Mouse (Mus musculus) ES-E14 (cell line): ENCODE data around the gene Fer1l4.

Experiments used
- CHD2 ChIP-seq: IDR thresholded peaks from 2 replicates; pipeline ENCODE4 v1.6.1; 2014; ENCODE audit warnings: mild to moderate bottlenecking, low read depth, low read length, inconsistent platforms
- HCFC1 ChIP-seq: IDR thresholded peaks from 2 replicates; pipeline ENCODE4 v1.6.1; 2012; ENCODE audit warnings: low read length, inconsistent platforms, borderline replicate concordance; ENCODE audit not compliant: insufficient read depth
- MAFK ChIP-seq: IDR thresholded peaks from 2 replicates; pipeline ENCODE4 v1.6.1; 2014; ENCODE audit warnings: mild to moderate bottlenecking, low read depth, low read length, inconsistent platforms; ENCODE audit not compliant: insufficient read depth
- ZC3H11A ChIP-seq: IDR thresholded peaks from 2 replicates; pipeline ENCODE4 v1.6.1; 2012; ENCODE audit warnings: low read depth, mild to moderate bottlenecking, inconsistent platforms, low read length, borderline replicate concordance
- ZNF384 ChIP-seq: IDR thresholded peaks from 2 replicates; pipeline ENCODE4 v1.6.1; 2012; ENCODE audit warnings: low read depth, low read length, inconsistent platforms

GRCm38 (mm10) chr2:156065099-156066041 is 12.6 kb upstream of the Fer1l4 start, which contains the start of gene Spag4:
- TF ChIP-seq HCFC1: no peak
- no peak for TF ChIP-seq CHD2
- no peak for TF ChIP-seq MAFK
- no peak for TF ChIP-seq ZC3H11A
- no peak for TF ChIP-seq ZNF384
